Mouse (Mus musculus) testis, postnatal 14 days (tissue): ENCODE data around the gene Gm4981.
"Not testable (repeated sequence)": the region's sequence is repeated elsewhere in the genome, so short reads cannot be mapped to it uniquely, and the experiment has no call there.

Experiments
- DNase-seq: peaks from one replicate; pipeline ENCODE4 v3.0.0; 2021; ENCODE audit warnings: low spot score

Gm4981 gene

GRCm38 (mm10) chr10:58223161-58223560 is 13.3 kb downstream of the Gm4981 start:
- not testable (repeated sequence) for DNase-seq

- peak; percentile 66 for DNase-seq
Observed at GRCm38 (mm10) chr10:58221571-58221970, 14.9 kb downstream of the Gm4981 start.

GRCm38 (mm10) chr10:58220726-58221125 is 15.8 kb downstream of the Gm4981 start:
- DNase-seq = no peak

GRCm38 (mm10) chr10:58217366-58217765 is 19.1 kb downstream of the Gm4981 start:
- no peak for DNase-seq

GRCm38 (mm10) chr10:58215353-58215752 is 21.1 kb downstream of the Gm4981 start:
- no peak for DNase-seq

- DNase-seq = no peak
Observed at GRCm38 (mm10) chr10:58214934-58215333, 21.6 kb downstream of the Gm4981 start.

GRCm38 (mm10) chr10:58214497-58214896 is 22.0 kb downstream of the Gm4981 start:
- no peak for DNase-seq

GRCm38 (mm10) chr10:58212230-58212629 is 24.3 kb downstream of the Gm4981 start:
- no peak for DNase-seq

- no peak for DNase-seq
Observed at GRCm38 (mm10) chr10:58211213-58211612, 25.3 kb downstream of the Gm4981 start.

GRCm38 (mm10) chr10:58210514-58210913 is 26.0 kb downstream of the Gm4981 start:
- DNase-seq = no peak

GRCm38 (mm10) chr10:58209710-58210467 is 26.6 kb downstream of the Gm4981 start:
- no peak for DNase-seq

GRCm38 (mm10) chr10:58206639-58207404 is 29.7 kb downstream of the Gm4981 start:
- no peak for DNase-seq

GRCm38 (mm10) chr10:58205986-58206385 is 30.5 kb downstream of the Gm4981 start:
- no peak for DNase-seq
